Mouse (Mus musculus) lung, embryonic 14.5 days (tissue): ENCODE data around the gene Prmt1. TPM values are rescaled to one million over a fixed set of nuclear protein-coding genes. Genes with fewer than 3 reads are reported as not detected.

Experiments
- ATAC-seq: fragments of 200-750 bp; cut with Nextera tagmentation; 2 replicates; pipeline ENCODE4 v1.8.0; 2017; ENCODE audit warnings: mild to moderate bottlenecking, moderate TSS enrichment, moderate library complexity; ENCODE audit not compliant: insufficient read depth
- DNase-seq: peaks from one replicate; pipeline ENCODE4 v3.0.0-alpha.2; 2015
- H3K27ac ChIP-seq: fragments of 300-500 bp; sonication (generic); 2 replicates; pipeline ENCODE4 v1.5.1; 2014; ENCODE audit warnings: low read depth, mild to moderate bottlenecking, moderate library complexity
- H3K27me3 ChIP-seq: fragments of 300-500 bp; sonication (generic); 2 replicates; pipeline ENCODE4 v1.6.1; 2014; ENCODE audit warnings: low read length, control low read depth; ENCODE audit not compliant: insufficient read depth
- H3K36me3 ChIP-seq: fragments of 300-500 bp; sonication (generic); 2 replicates; pipeline ENCODE4 v1.6.1; 2014; ENCODE audit warnings: control low read depth; ENCODE audit not compliant: insufficient read depth
- H3K4me1 ChIP-seq: fragments of 300-500 bp; sonication (generic); 2 replicates; pipeline ENCODE4 v1.6.1; 2014; ENCODE audit warnings: antibody characterized with exemption, control low read depth; ENCODE audit not compliant: insufficient read depth
- H3K4me2 ChIP-seq: fragments of 300-500 bp; sonication (generic); 2 replicates; pipeline ENCODE4 v1.6.1; 2014; ENCODE audit warnings: mild to moderate bottlenecking
- H3K4me3 ChIP-seq: fragments of 300-500 bp; sonication (generic); 2 replicates; pipeline ENCODE4 v1.5.1; 2014; ENCODE audit warnings: low read depth, low read length
- H3K9ac ChIP-seq: fragments of 300-500 bp; sonication (generic); 2 replicates; pipeline ENCODE4 v1.6.1; 2014
- H3K9me3 ChIP-seq: fragments of 300-500 bp; sonication (generic); 2 replicates; pipeline ENCODE4 v1.6.1; 2016; ENCODE audit warnings: low read depth, low read length, control low read depth
- CTCF ChIP-seq: IDR thresholded peaks from 2 replicates; pipeline ENCODE4 v1.5.1; 2016; ENCODE audit warnings: antibody characterized with exemption, low read depth
- WGBS: fragments of 180-500 bp; shearing (Covaris S2); extraction: QIAGEN DNeasy Blood & Tissue Kit; methylation state at CpG from one replicate; pipeline ENCODE4 v1.1.7; 2014; 5-methylcytosine and 5-hydroxymethylcytosine counted together
- polyA plus RNA-seq: library from polyadenylated mRNA; unstranded; fragments of >200 nt; fragmentation: Nextera tagmentation; extraction: Ambion mirVana; gene quantifications from 2 replicates; pipeline ENCODE4 v1.2.1, GENCODE M21; 2014

Prmt1 gene
- polyA plus RNA-seq, 1 experiment from 2014 or later: 238 TPM

- Histone ChIP-seq H3K4me1 (peaks cover 8% of the 10 kb centered on the region; the same call in 1 of the 2 replicates), H3K27ac (peak overlapping the region; percentile 85), H3K27me3 (no peaks in the 10 kb centered on the region), H3K9me3 (no peaks in the 10 kb centered on the region), H3K9ac (peak overlapping the region; percentile 59), H3K36me3 (peaks cover 47% of the 10 kb centered on the region), H3K4me3 (peak overlapping the region; percentile 97), H3K4me2 (peak overlapping the region; percentile 61)
- no peak for DNase-seq
- ATAC-seq: peak; percentile 10
- under 1% methylated on average over 29 of the region's 29 CpGs for WGBS
- no peak for TF ChIP-seq CTCF
These were observed 731 bp upstream of the Prmt1 start for GRCm38 (mm10) chr7:44986879-44987718.

GRCm38 (mm10) chr7:44985595-44986191 lies 675 bp downstream of the Prmt1 start:
- H3K4me2 ChIP-seq: peak overlapping the region; percentile 66
- H3K9me3 ChIP-seq: no peaks in the 10 kb centered on the region
- WGBS: 0% methylated on average over 44 of the region's 45 CpGs
- peaks cover 47% of the 10 kb centered on the region for H3K36me3 ChIP-seq
- peaks cover 8% of the 10 kb centered on the region; the same call in 1 of the 2 replicates for H3K4me1 ChIP-seq
- peak; percentile 55 for TF ChIP-seq CTCF
- peak overlapping the region; percentile 97 for H3K4me3 ChIP-seq
- H3K27me3 ChIP-seq: no peaks in the 10 kb centered on the region
- DNase-seq (peak; percentile 91), ATAC-seq (peak; percentile 13)
- peak overlapping the region; percentile 99 for H3K9ac ChIP-seq
- peak overlapping the region; percentile 96 for H3K27ac ChIP-seq

GRCm38 (mm10) chr7:44984833-44985164 lies 1.6 kb downstream of the Prmt1 start:
- Histone ChIP-seq H3K27me3 (no peaks in the 10 kb centered on the region), H3K9ac (peak overlapping the region; percentile 2; the same call in 1 of the 2 replicates), H3K27ac (no peak overlapping the region), H3K9me3 (no peaks in the 10 kb centered on the region), H3K4me3 (peak overlapping the region; percentile 97), H3K36me3 (peaks cover 48% of the 10 kb centered on the region), H3K4me2 (peak overlapping the region; percentile 66), H3K4me1 (peaks cover 8% of the 10 kb centered on the region; the same call in 1 of the 2 replicates)
- 34% methylated on average over 3 of the region's 3 CpGs for WGBS
- ATAC-seq (no peak), DNase-seq (no peak)
- TF ChIP-seq CTCF: no peak

GRCm38 (mm10) chr7:44983944-44984832 lies 2.2 kb downstream of the Prmt1 start:
- H3K27me3 ChIP-seq: no peaks in the 10 kb centered on the region
- DNase-seq (no peak), ATAC-seq (no peak)
- peaks cover 8% of the 10 kb centered on the region; the same call in 1 of the 2 replicates for H3K4me1 ChIP-seq
- H3K9me3 ChIP-seq: no peaks in the 10 kb centered on the region
- TF ChIP-seq CTCF: 0 out of 2 replicates have a peak, but pooled peaks have one; percentile 4
- H3K9ac ChIP-seq: 0 out of 2 replicates have a peak overlapping the region, but pooled peaks have one; percentile 1
- WGBS: 57% methylated on average over 7 of the region's 7 CpGs
- H3K4me2 ChIP-seq: peak overlapping the region; percentile 66
- peaks cover 49% of the 10 kb centered on the region for H3K36me3 ChIP-seq
- peak overlapping the region; percentile 97; the same call in 1 of the 2 replicates for H3K4me3 ChIP-seq
- H3K27ac ChIP-seq: peak overlapping the region; percentile 15; the same call in 1 of the 2 replicates

GRCm38 (mm10) chr7:44983085-44983484 lies 3.3 kb downstream of the Prmt1 start:
- H3K9ac ChIP-seq: no peak overlapping the region
- peak; percentile 94 for DNase-seq
- H3K4me1 ChIP-seq: peaks cover 1% of the 10 kb centered on the region; the same call in 1 of the 2 replicates
- H3K27me3 ChIP-seq: no peaks in the 10 kb centered on the region
- 30% methylated on average over 6 of the region's 6 CpGs for WGBS
- no peaks in the 10 kb centered on the region for H3K9me3 ChIP-seq
- H3K4me3 ChIP-seq: no peak overlapping the region
- no peak overlapping the region for H3K27ac ChIP-seq
- ATAC-seq: no peak
- peaks cover 57% of the 10 kb centered on the region for H3K36me3 ChIP-seq
- H3K4me2 ChIP-seq: no peak overlapping the region
- TF ChIP-seq CTCF: peak; percentile 95

- no peak for ATAC-seq
- 91% methylated on average over 8 of the region's 8 CpGs for WGBS
- Histone ChIP-seq H3K4me3 (no peak overlapping the region), H3K9ac (no peak overlapping the region), H3K4me2 (no peak overlapping the region), H3K27ac (no peak overlapping the region), H3K27me3 (no peaks in the 10 kb centered on the region), H3K9me3 (no peaks in the 10 kb centered on the region), H3K36me3 (peaks cover 72% of the 10 kb centered on the region), H3K4me1 (no peaks in the 10 kb centered on the region)
- DNase-seq: no peak
- TF ChIP-seq CTCF: no peak
These were observed 4.8 kb downstream of the Prmt1 start for GRCm38 (mm10) chr7:44981539-44981938.
